Mouse (Mus musculus) ES-Bruce4 (cell line): ENCODE measurements around the gene Cul9.

Experiments
- CTCF ChIP-seq: IDR thresholded peaks from one replicate; pipeline ENCODE4 v1.8.1; 2011; ENCODE audit warnings: low read depth, low read length
- EP300 ChIP-seq: IDR thresholded peaks from 2 replicates; pipeline ENCODE4 v1.6.1; 2011; ENCODE audit warnings: low read depth, low read length; ENCODE audit not compliant: insufficient read depth
- POLR2A ChIP-seq: IDR thresholded peaks from one replicate; pipeline ENCODE4 v1.8.1; 2011; ENCODE audit warnings: low read length; ENCODE audit not compliant: insufficient read depth

- TF ChIP-seq CTCF: no peak
- no peak for TF ChIP-seq POLR2A
- no peak for TF ChIP-seq EP300
These were observed 42.1 kb downstream of the Cul9 start for GRCm38 (mm10) chr17:46503847-46504638.
